Mouse (Mus musculus) testis, postnatal 14 days (tissue): ENCODE results near the gene Nosip.
"Not testable (repeated sequence)": the region's sequence is repeated elsewhere in the genome, so short reads cannot be mapped to it uniquely, and the experiment has no call there.

Source experiments
- DNase-seq: peaks from one replicate; pipeline ENCODE4 v3.0.0; 2021; ENCODE audit warnings: low spot score

Gene Nosip

GRCm38 (mm10) chr7:45062239-45062835 is at the start of gene Nosip, which contains the start of gene Prrg2:
TSS of gene Nosip (plus strand) at chr7:45062429.
TSS of gene Prrg2 (minus strand) at chr7:45062677.
- DNase-seq: peak; percentile 96

GRCm38 (mm10) chr7:45012824-45013223 is 49.4 kb upstream of the Nosip start:
- no peak for DNase-seq

- no peak for DNase-seq
Observed at GRCm38 (mm10) chr7:45013366-45014095, 48.7 kb upstream of the Nosip start.

GRCm38 (mm10) chr7:45014096-45014451 is 48.2 kb upstream of the Nosip start:
- DNase-seq: no peak

- no peak for DNase-seq
Observed at GRCm38 (mm10) chr7:45015344-45015956, 46.8 kb upstream of the Nosip start.

- DNase-seq: peak; percentile 100
Observed at GRCm38 (mm10) chr7:45015957-45016612, 46.1 kb upstream of the Nosip start, which contains the start of gene Scaf1. TSS of gene Scaf1 (minus strand) at chr7:45016363.

- no peak for DNase-seq
Observed at GRCm38 (mm10) chr7:45016761-45017160, 45.5 kb upstream of the Nosip start.

GRCm38 (mm10) chr7:45017242-45018061 is 44.8 kb upstream of the Nosip start, which contains the start of gene Rras:
TSS of gene Rras (plus strand) at chr7:45017961.
- peak; percentile 96 for DNase-seq

- peak; percentile 69 for DNase-seq
Observed at GRCm38 (mm10) chr7:45019031-45019571, 43.1 kb upstream of the Nosip start.

GRCm38 (mm10) chr7:45020225-45020624 is 42.0 kb upstream of the Nosip start:
- no peak for DNase-seq

- DNase-seq: not testable (repeated sequence)
Observed at GRCm38 (mm10) chr7:45023711-45024110, 38.5 kb upstream of the Nosip start.

- DNase-seq: no peak
Observed at GRCm38 (mm10) chr7:45024281-45025248, 37.7 kb upstream of the Nosip start.

- no peak for DNase-seq
Observed at GRCm38 (mm10) chr7:45025601-45026220, 36.5 kb upstream of the Nosip start.

- no peak for DNase-seq
Observed at GRCm38 (mm10) chr7:45026256-45026655, 36.0 kb upstream of the Nosip start.

- DNase-seq: no peak
Observed at GRCm38 (mm10) chr7:45027761-45028160, 34.5 kb upstream of the Nosip start.

- DNase-seq: no peak
Observed at GRCm38 (mm10) chr7:45028351-45028750, 33.9 kb upstream of the Nosip start.

- no peak for DNase-seq
Observed at GRCm38 (mm10) chr7:45029995-45030394, 32.2 kb upstream of the Nosip start.

GRCm38 (mm10) chr7:45030857-45031256 is 31.4 kb upstream of the Nosip start:
- DNase-seq: no peak

- DNase-seq: no peak
Observed at GRCm38 (mm10) chr7:45033722-45034359, 28.4 kb upstream of the Nosip start.
